Mouse (Mus musculus): ENCODE measurements around the gene B4galnt2. TPM values are rescaled to one million over a fixed set of nuclear protein-coding genes. Genes with fewer than 3 reads are reported as not detected.

Gene B4galnt2
- polyA plus RNA-seq, 1 experiment from 2014 or later: 0.37 TPM

- no peak overlapping the region for H3K27ac ChIP-seq (ENCODE audit: low read depth, low read length)
- H3K27me3 ChIP-seq (ENCODE audit: control insufficient read depth, insufficient read depth, low read length): peaks cover 24% of the 10 kb centered on the region
- peaks cover 28% of the 10 kb centered on the region for H3K4me1 ChIP-seq (ENCODE audit: control insufficient read depth, insufficient read depth, low read length)
- no peak overlapping the region for H3K9ac ChIP-seq (ENCODE audit: low read depth, low read length)
- no peak overlapping the region for H3K4me2 ChIP-seq (replicated peaks; ENCODE audit: low read depth, low read length)
- no peaks in the 10 kb centered on the region for H3K36me3 ChIP-seq (ENCODE audit: control insufficient read depth, insufficient read depth, low read length)
- 73% methylated on average over 4 of the region's 4 CpGs for WGBS
- no peak overlapping the region for H3K4me3 ChIP-seq (ENCODE audit: low read length)
- no peaks in the 10 kb centered on the region for H3K9me3 ChIP-seq (ENCODE audit: control insufficient read depth, low read length)
- no peak for ATAC-seq (ENCODE audit: low FRiP score, low TSS enrichment)
Observed at GRCm38 (mm10) chr11:95838598-95838997, 76.1 kb downstream of the B4galnt2 start.

GRCm38 (mm10) chr11:95837059-95837458, 77.6 kb downstream of the B4galnt2 start, which contains the start of gene Gngt2:
Gene Gngt2, plus strand, starts transcription at chr11:95837216.
- Histone ChIP-seq H3K9me3 (ENCODE audit: control insufficient read depth, low read length) (no peaks in the 10 kb centered on the region), H3K36me3 (ENCODE audit: control insufficient read depth, insufficient read depth, low read length) (no peaks in the 10 kb centered on the region), H3K4me1 (ENCODE audit: control insufficient read depth, insufficient read depth, low read length) (peaks cover 29% of the 10 kb centered on the region), H3K4me3 (ENCODE audit: low read length) (no peak within 1 kb of the TSS), H3K27me3 (ENCODE audit: control insufficient read depth, insufficient read depth, low read length) (peaks cover 39% of the 10 kb centered on the region), H3K9ac (ENCODE audit: low read depth, low read length) (no peak within 1 kb of the TSS), H3K27ac (ENCODE audit: low read depth, low read length) (peak within 1 kb of the TSS; percentile 37; the same call in 1 of the 2 replicates), H3K4me2 (replicated peaks; ENCODE audit: low read depth, low read length) (no peak within 1 kb of the TSS)
- peak; percentile 30; the same call in 1 of the 2 replicates for ATAC-seq (ENCODE audit: low FRiP score, low TSS enrichment)
- 58% methylated on average over 10 of the region's 10 CpGs for WGBS

GRCm38 (mm10) chr11:95836433-95836832, 78.3 kb downstream of the B4galnt2 start:
- no peak for ATAC-seq (ENCODE audit: low FRiP score, low TSS enrichment)
- Histone ChIP-seq H3K4me2 (replicated peaks; ENCODE audit: low read depth, low read length) (no peak overlapping the region), H3K9ac (ENCODE audit: low read depth, low read length) (no peak overlapping the region), H3K9me3 (ENCODE audit: control insufficient read depth, low read length) (no peaks in the 10 kb centered on the region), H3K27me3 (ENCODE audit: control insufficient read depth, insufficient read depth, low read length) (peaks cover 46% of the 10 kb centered on the region), H3K4me1 (ENCODE audit: control insufficient read depth, insufficient read depth, low read length) (peaks cover 29% of the 10 kb centered on the region), H3K36me3 (ENCODE audit: control insufficient read depth, insufficient read depth, low read length) (no peaks in the 10 kb centered on the region), H3K27ac (ENCODE audit: low read depth, low read length) (no peak overlapping the region; the same call in 1 of the 2 replicates), H3K4me3 (ENCODE audit: low read length) (no peak overlapping the region)
- 37% methylated on average over 6 of the region's 6 CpGs for WGBS

- ATAC-seq (ENCODE audit: low FRiP score, low TSS enrichment): no peak
- Histone ChIP-seq H3K4me2 (replicated peaks; ENCODE audit: low read depth, low read length) (no peak overlapping the region), H3K27me3 (ENCODE audit: control insufficient read depth, insufficient read depth, low read length) (peaks cover 49% of the 10 kb centered on the region), H3K9me3 (ENCODE audit: control insufficient read depth, low read length) (no peaks in the 10 kb centered on the region), H3K4me3 (ENCODE audit: low read length) (no peak overlapping the region), H3K36me3 (ENCODE audit: control insufficient read depth, insufficient read depth, low read length) (no peaks in the 10 kb centered on the region), H3K27ac (ENCODE audit: low read depth, low read length) (no peak overlapping the region), H3K9ac (ENCODE audit: low read depth, low read length) (no peak overlapping the region), H3K4me1 (ENCODE audit: control insufficient read depth, insufficient read depth, low read length) (peaks cover 32% of the 10 kb centered on the region)
- WGBS: 35% methylated on average over 6 of the region's 6 CpGs
Observed at GRCm38 (mm10) chr11:95835832-95836231, 78.9 kb downstream of the B4galnt2 start.

GRCm38 (mm10) chr11:95834742-95835710, 79.7 kb downstream of the B4galnt2 start:
- peaks cover 57% of the 10 kb centered on the region for H3K27me3 ChIP-seq (ENCODE audit: control insufficient read depth, insufficient read depth, low read length)

GRCm38 (mm10) chr11:95834143-95834667, 80.5 kb downstream of the B4galnt2 start:
- H3K27ac ChIP-seq (ENCODE audit: low read depth, low read length): no peak overlapping the region
- H3K9me3 ChIP-seq (ENCODE audit: control insufficient read depth, low read length): no peaks in the 10 kb centered on the region
- no peaks in the 10 kb centered on the region for H3K36me3 ChIP-seq (ENCODE audit: control insufficient read depth, insufficient read depth, low read length)
- WGBS: 4% methylated on average over 21 of the region's 22 CpGs
- no peak overlapping the region for H3K9ac ChIP-seq (ENCODE audit: low read depth, low read length)
- no peak for ATAC-seq (ENCODE audit: low FRiP score, low TSS enrichment)
- peak overlapping the region; percentile 14 for H3K4me3 ChIP-seq (ENCODE audit: low read length)
- H3K4me2 ChIP-seq (replicated peaks; ENCODE audit: low read depth, low read length): no peak overlapping the region; the same call in 1 of the 2 replicates
- H3K4me1 ChIP-seq (ENCODE audit: control insufficient read depth, insufficient read depth, low read length): peaks cover 32% of the 10 kb centered on the region
- peaks cover 65% of the 10 kb centered on the region for H3K27me3 ChIP-seq (ENCODE audit: control insufficient read depth, insufficient read depth, low read length)

More at GRCm38 (mm10) chr11:95834742-95835710, 79.7 kb downstream of the B4galnt2 start:
- Histone ChIP-seq H3K4me3 (ENCODE audit: low read length) (0 out of 2 replicates have a peak overlapping the region, but pooled peaks have one; percentile 14), H3K9ac (ENCODE audit: low read depth, low read length) (no peak overlapping the region), H3K4me1 (ENCODE audit: control insufficient read depth, insufficient read depth, low read length) (peaks cover 32% of the 10 kb centered on the region), H3K4me2 (replicated peaks; ENCODE audit: low read depth, low read length) (no peak overlapping the region), H3K9me3 (ENCODE audit: control insufficient read depth, low read length) (no peaks in the 10 kb centered on the region), H3K36me3 (ENCODE audit: control insufficient read depth, insufficient read depth, low read length) (no peaks in the 10 kb centered on the region), H3K27ac (ENCODE audit: low read depth, low read length) (no peak overlapping the region)
- WGBS: 16% methylated on average over 15 of the region's 15 CpGs
- ATAC-seq (ENCODE audit: low FRiP score, low TSS enrichment): no peak

- H3K9me3 ChIP-seq (ENCODE audit: control insufficient read depth, low read length): no peaks in the 10 kb centered on the region
- H3K27me3 ChIP-seq (ENCODE audit: control insufficient read depth, insufficient read depth, low read length): peaks cover 70% of the 10 kb centered on the region
- WGBS: 10% methylated on average over 18 of the region's 18 CpGs
- H3K36me3 ChIP-seq (ENCODE audit: control insufficient read depth, insufficient read depth, low read length): no peaks in the 10 kb centered on the region
- H3K9ac ChIP-seq (ENCODE audit: low read depth, low read length): no peak overlapping the region
- no peak overlapping the region for H3K27ac ChIP-seq (ENCODE audit: low read depth, low read length)
- H3K4me2 ChIP-seq (replicated peaks; ENCODE audit: low read depth, low read length): no peak overlapping the region
- H3K4me1 ChIP-seq (ENCODE audit: control insufficient read depth, insufficient read depth, low read length): peaks cover 32% of the 10 kb centered on the region
- peak overlapping the region; percentile 14 for H3K4me3 ChIP-seq (ENCODE audit: low read length)
- ATAC-seq (ENCODE audit: low FRiP score, low TSS enrichment): no peak
Observed at GRCm38 (mm10) chr11:95833631-95834142, 81.0 kb downstream of the B4galnt2 start.

- H3K36me3 ChIP-seq (ENCODE audit: control insufficient read depth, insufficient read depth, low read length): no peaks in the 10 kb centered on the region
- no peak overlapping the region for H3K27ac ChIP-seq (ENCODE audit: low read depth, low read length)
- no peak for ATAC-seq (ENCODE audit: low FRiP score, low TSS enrichment)
- no peaks in the 10 kb centered on the region for H3K9me3 ChIP-seq (ENCODE audit: control insufficient read depth, low read length)
- no peak overlapping the region for H3K9ac ChIP-seq (ENCODE audit: low read depth, low read length)
- H3K4me3 ChIP-seq (ENCODE audit: low read length): no peak overlapping the region
- no peak overlapping the region for H3K4me2 ChIP-seq (replicated peaks; ENCODE audit: low read depth, low read length)
- 22% methylated on average over 8 of the region's 8 CpGs for WGBS
- peaks cover 76% of the 10 kb centered on the region for H3K27me3 ChIP-seq (ENCODE audit: control insufficient read depth, insufficient read depth, low read length)
- peaks cover 32% of the 10 kb centered on the region for H3K4me1 ChIP-seq (ENCODE audit: control insufficient read depth, insufficient read depth, low read length)
Observed at GRCm38 (mm10) chr11:95833006-95833570, 81.6 kb downstream of the B4galnt2 start.
